Mouse (Mus musculus) intestine, postnatal 0 days (tissue): ENCODE measurements around the gene Cacnb2. TPM values are rescaled to one million over a fixed set of nuclear protein-coding genes. Genes with fewer than 3 reads are reported as not detected.
A peak's percentile ranks its signal among the peaks of the same experiment; 100 is the strongest.

ENCODE experiments used
- ATAC-seq: fragments of 200-750 bp; cut with Nextera tagmentation; 2 replicates; pipeline ENCODE4 v1.8.0; 2017; ENCODE audit warnings: mild to moderate bottlenecking, moderate TSS enrichment, moderate library complexity
- H3K27ac ChIP-seq: fragments of 300-500 bp; sonication (generic); 2 replicates; pipeline ENCODE4 v1.5.1; 2014; ENCODE audit warnings: mild to moderate bottlenecking, low read depth, low read length, moderate library complexity
- H3K27me3 ChIP-seq: fragments of 300-500 bp; sonication (generic); replicated peaks from 2 replicates; pipeline ENCODE4 v1.6.1; 2014; ENCODE audit warnings: low read length, mixed read lengths; ENCODE audit not compliant: control insufficient read depth, insufficient read depth
- H3K36me3 ChIP-seq: fragments of 300-500 bp; sonication (generic); 2 replicates; pipeline ENCODE4 v1.6.1; 2014; ENCODE audit warnings: mild to moderate bottlenecking, moderate library complexity; ENCODE audit not compliant: control insufficient read depth, insufficient read depth
- H3K4me1 ChIP-seq: fragments of 300-500 bp; sonication (generic); replicated peaks from 2 replicates; pipeline ENCODE4 v1.6.1; 2014; ENCODE audit warnings: antibody characterized with exemption, low read length, mixed read lengths; ENCODE audit not compliant: control insufficient read depth, insufficient read depth
- H3K4me2 ChIP-seq: fragments of 300-500 bp; sonication (generic); replicated peaks from 2 replicates; pipeline ENCODE4 v1.6.1; 2014; ENCODE audit warnings: low read depth, mild to moderate bottlenecking, moderate library complexity
- H3K4me3 ChIP-seq: fragments of 300-500 bp; sonication (generic); 2 replicates; pipeline ENCODE4 v1.5.1; 2014; ENCODE audit warnings: low read depth, low read length
- H3K9ac ChIP-seq: fragments of 300-500 bp; sonication (generic); 2 replicates; pipeline ENCODE4 v1.6.1; 2014; ENCODE audit warnings: mild to moderate bottlenecking, low read depth, low read length
- H3K9me3 ChIP-seq: fragments of 300-500 bp; sonication (generic); 2 replicates; pipeline ENCODE4 v1.6.1; 2016; ENCODE audit warnings: mixed run types; ENCODE audit not compliant: control insufficient read depth
- CTCF ChIP-seq: sonication (generic); IDR thresholded peaks from 2 replicates; pipeline ENCODE4 v1.5.1; 2016; ENCODE audit warnings: low read depth, mild to moderate bottlenecking, control low read depth, antibody characterized with exemption, moderate library complexity
- WGBS: fragments of 180-500 bp; shearing (Covaris S2); extraction: QIAGEN DNeasy Blood & Tissue Kit; methylation state at CpG from one replicate; pipeline ENCODE4 v1.1.7; 2014; 5-methylcytosine and 5-hydroxymethylcytosine counted together
- polyA plus RNA-seq: library from polyadenylated mRNA; unstranded; fragments of >200 nt; fragmentation: Nextera tagmentation; extraction: Ambion mirVana; gene quantifications from 2 replicates; pipeline ENCODE4 v1.2.1, GENCODE M21; 2015

The Cacnb2 gene
- polyA plus RNA-seq, 1 experiment from 2014 or later: 0.99 TPM

GRCm38 (mm10) chr2:14858301-14858700 lies 255.4 kb downstream of the Cacnb2 start:
- Histone ChIP-seq H3K4me1 (no peaks in the 10 kb centered on the region), H3K9me3 (no peaks in the 10 kb centered on the region), H3K4me2 (no peak overlapping the region), H3K9ac (no peak overlapping the region), H3K36me3 (no peaks in the 10 kb centered on the region), H3K27ac (no peak overlapping the region), H3K27me3 (no peaks in the 10 kb centered on the region), H3K4me3 (no peak overlapping the region)
- ATAC-seq: no peak
- TF ChIP-seq CTCF: no peak
- 89% methylated on average over 1 of the region's 1 CpGs for WGBS

GRCm38 (mm10) chr2:14860350-14860749 lies 257.5 kb downstream of the Cacnb2 start:
- 83% methylated on average over 3 of the region's 3 CpGs for WGBS
- Histone ChIP-seq H3K9ac (no peak overlapping the region), H3K4me2 (no peak overlapping the region), H3K4me1 (no peaks in the 10 kb centered on the region), H3K4me3 (no peak overlapping the region), H3K27me3 (no peaks in the 10 kb centered on the region), H3K27ac (no peak overlapping the region), H3K9me3 (no peaks in the 10 kb centered on the region), H3K36me3 (no peaks in the 10 kb centered on the region)
- ATAC-seq: no peak
- TF ChIP-seq CTCF: no peak

GRCm38 (mm10) chr2:14861613-14862012 lies 258.7 kb downstream of the Cacnb2 start:
- Histone ChIP-seq H3K4me2 (no peak overlapping the region), H3K9ac (no peak overlapping the region), H3K36me3 (no peaks in the 10 kb centered on the region), H3K4me1 (no peaks in the 10 kb centered on the region), H3K4me3 (no peak overlapping the region), H3K27me3 (no peaks in the 10 kb centered on the region), H3K9me3 (no peaks in the 10 kb centered on the region), H3K27ac (no peak overlapping the region)
- ATAC-seq: no peak
- 43% methylated on average over 2 of the region's 2 CpGs for WGBS
- no peak for TF ChIP-seq CTCF

GRCm38 (mm10) chr2:14862981-14863380 lies 260.1 kb downstream of the Cacnb2 start:
- H3K4me2 ChIP-seq: no peak overlapping the region
- H3K36me3 ChIP-seq: no peaks in the 10 kb centered on the region
- ATAC-seq: no peak
- no peaks in the 10 kb centered on the region for H3K4me1 ChIP-seq
- WGBS: 46% methylated on average over 1 of the region's 1 CpGs
- H3K4me3 ChIP-seq: no peak overlapping the region
- no peaks in the 10 kb centered on the region for H3K27me3 ChIP-seq
- H3K9me3 ChIP-seq: no peaks in the 10 kb centered on the region
- H3K27ac ChIP-seq: no peak overlapping the region
- no peak for TF ChIP-seq CTCF
- no peak overlapping the region for H3K9ac ChIP-seq

GRCm38 (mm10) chr2:14873116-14873515 lies 270.2 kb downstream of the Cacnb2 start:
- 54% methylated on average over 1 of the region's 1 CpGs for WGBS
- peaks cover 2% of the 10 kb centered on the region; the same call in 1 of the 2 replicates for H3K4me1 ChIP-seq
- TF ChIP-seq CTCF: no peak

GRCm38 (mm10) chr2:14873701-14874181 lies 270.9 kb downstream of the Cacnb2 start:
- peak overlapping the region; percentile 26 for H3K4me3 ChIP-seq
- 0 out of 2 replicates have a peak overlapping the region, but pooled peaks have one; percentile 22 for H3K9ac ChIP-seq
- H3K4me2 ChIP-seq: peak overlapping the region; percentile 60
- no peak overlapping the region for H3K27ac ChIP-seq
- H3K27me3 ChIP-seq: no peaks in the 10 kb centered on the region
- WGBS: 5% methylated on average over 15 of the region's 15 CpGs
- H3K4me1 ChIP-seq: peaks cover 2% of the 10 kb centered on the region; the same call in 1 of the 2 replicates
- no peak for TF ChIP-seq CTCF
- ATAC-seq: no peak
- no peaks in the 10 kb centered on the region for H3K9me3 ChIP-seq
- H3K36me3 ChIP-seq: no peaks in the 10 kb centered on the region

More at GRCm38 (mm10) chr2:14873116-14873515, 270.2 kb downstream of the Cacnb2 start:
- Histone ChIP-seq H3K27ac (no peak overlapping the region), H3K9me3 (no peaks in the 10 kb centered on the region), H3K4me3 (no peak overlapping the region; the same call in 1 of the 2 replicates), H3K36me3 (no peaks in the 10 kb centered on the region), H3K9ac (no peak overlapping the region), H3K4me2 (peak overlapping the region; percentile 60), H3K27me3 (no peaks in the 10 kb centered on the region)
- no peak for ATAC-seq
